Mouse (Mus musculus): ENCODE measurements around the gene Xab2.

GRCm38 (mm10) chr8:3599219-3599618 is 21.9 kb downstream of the Xab2 start:
- no peak for TF ChIP-seq CTCF (IDR thresholded peaks at IDR 0.05; ENCODE audit: low read depth, low read length)
- no peak for TF ChIP-seq POLR2A (IDR thresholded peaks at IDR 0.05; ENCODE audit: extremely low read depth, insufficient read depth, low read length)
